Mouse (Mus musculus) MEL (cell line): ENCODE data around the gene Arhgef3.

Experiments
- CTCF ChIP-seq, 3 experiments: IDR thresholded peaks in 2 of 3; conservative IDR thresholded peaks in 1 of 3; 2 replicates each; pipeline ENCODE4 v1.5.1; 2011 to 2012; ENCODE audit warnings: low read length in 3 of 3, low read depth in 2 of 3, mild to moderate bottlenecking in 2 of 3, improper control_type of control experiment in 1 of 3, inconsistent platforms in 1 of 3, mixed read lengths in 1 of 3, moderate library complexity in 1 of 3; ENCODE audit not compliant: control insufficient read depth in 1 of 3, insufficient read depth in 1 of 3, poor library complexity in 1 of 3, severe bottlenecking in 1 of 3
- EP300 ChIP-seq, 2 experiments: IDR thresholded peaks; 2 replicates each; pipeline ENCODE4 v1.6.1; 2011; ENCODE audit warnings: improper control_type of control experiment in 2 of 2, low read length in 2 of 2, low read depth in 1 of 2, mild to moderate bottlenecking in 1 of 2
- GATA1 ChIP-seq: IDR thresholded peaks from 2 replicates; pipeline ENCODE4 v1.6.1; 2011; ENCODE audit warnings: low read depth, low read length, improper control_type of control experiment
- JUND ChIP-seq: IDR thresholded peaks from 2 replicates; pipeline ENCODE4 v1.6.1; 2011; ENCODE audit warnings: low read depth, mild to moderate bottlenecking, improper control_type of control experiment, low read length
- MEF2A ChIP-seq: IDR thresholded peaks from 2 replicates; pipeline ENCODE4 v1.6.1; 2014; ENCODE audit warnings: low read depth, mild to moderate bottlenecking, inconsistent platforms, low read length, improper control_type of control experiment; ENCODE audit not compliant: poor library complexity, insufficient replicate concordance, severe bottlenecking; ENCODE audit errors: extremely low read depth
- POLR2AphosphoS5 ChIP-seq: IDR thresholded peaks from 2 replicates; pipeline ENCODE4 v1.6.1; 2012; ENCODE audit warnings: low read depth, borderline replicate concordance, mild to moderate bottlenecking, inconsistent platforms, low read length, moderate library complexity, mixed read lengths
- SIN3A ChIP-seq: IDR thresholded peaks from 2 replicates; pipeline ENCODE4 v1.6.1; 2012; ENCODE audit warnings: low read length, improper control_type of control experiment, inconsistent platforms
- SMC3 ChIP-seq: IDR thresholded peaks from 2 replicates; pipeline ENCODE4 v1.6.1; 2011; ENCODE audit warnings: low read depth, low read length, improper control_type of control experiment
- USF1 ChIP-seq: IDR thresholded peaks from 2 replicates; pipeline ENCODE4 v1.6.1; 2014; ENCODE audit warnings: low read depth, mild to moderate bottlenecking, inconsistent platforms, low read length, improper control_type of control experiment, moderate library complexity
- ZMIZ1 ChIP-seq: IDR thresholded peaks from 2 replicates; pipeline ENCODE4 v1.6.1; 2012; ENCODE audit warnings: low read depth, mild to moderate bottlenecking, inconsistent platforms, low read length, improper control_type of control experiment, moderate library complexity

DNA sequence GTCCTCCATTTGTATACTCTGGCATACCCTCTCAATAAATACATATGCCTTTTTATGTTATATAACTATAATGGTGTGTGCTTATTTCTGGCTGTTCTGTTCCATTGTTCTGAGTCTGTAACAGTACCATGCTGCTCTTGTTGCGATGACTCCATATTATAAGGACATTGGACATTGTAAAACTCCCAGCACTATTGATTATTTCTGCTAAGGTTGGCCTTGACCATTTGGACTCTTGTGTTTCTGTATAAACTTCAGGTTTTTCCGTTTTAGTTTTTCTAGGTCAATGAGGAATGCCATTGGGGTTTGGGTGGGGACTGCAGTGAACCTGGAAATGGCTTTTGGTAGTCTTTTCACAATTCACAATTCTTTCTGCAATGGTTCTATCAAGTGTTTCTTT, 90.0 kb downstream of the Arhgef3 start:
- TF ChIP-seq EP300 (IDR thresholded peaks at IDR 0.05; ENCODE audit: low read depth in 1 of 2, low read length in 2 of 2) (no peak), MEF2A (no peak), CTCF (IDR thresholded peaks at IDR 0.05 in 2 of 3, conservative IDR thresholded peaks at IDR 0.05 in 1 of 3; ENCODE audit: control insufficient read depth in 1 of 3, insufficient read depth in 1 of 3, low read depth in 2 of 3, low read length in 3 of 3, poor library complexity in 1 of 3, severe bottlenecking in 1 of 3) (no peak), POLR2AphosphoS5 (no peak), JUND (no peak), GATA1 (no peak), ZMIZ1 (no peak), SIN3A (no peak), USF1 (no peak), SMC3 (no peak)
